28 mouse cellular contexts compared by ENCODE assay signal in genomic region chr11:20823301-20823700, GRCm38 (mm10). TPM values are rescaled to one million over a fixed set of nuclear protein-coding genes. Genes with fewer than 3 reads are reported as not detected.
DNase-seq lines count a peak whose midpoint lies in the region; ATAC-seq and TF ChIP-seq lines count a peak whose summit lies in the region.
"Had no signal": no experiment of that assay in that cellular context is flagged by ENCODE, and none has a peak within 500 bp of the region (broad histone marks: within the 10 kb centered on the region; RNA-seq: fewer than 3 reads in every experiment).

No protein-coding gene starts in this region.

- H3K4me3 ChIP-seq in midbrain, embryonic 15.5 days, result no peak overlapping the region
- no peak overlapping the region for H3K4me3 ChIP-seq in midbrain, embryonic 14.5 days (replicated peaks; ENCODE audit: low read depth, low read length)
- H3K4me3 ChIP-seq in liver, embryonic 14.5 days (ENCODE audit: insufficient read depth in 1 of 2, low read depth in 2 of 2, low read length in 2 of 2), result no peak overlapping the region
- no peak overlapping the region for H3K4me3 ChIP-seq in liver, postnatal 0 days (ENCODE audit: low read depth, low read length)
- H3K4me3 ChIP-seq in stomach, postnatal 0 days (ENCODE audit: low read depth, low read length), result no peak overlapping the region
- H3K4me3 ChIP-seq: embryonic facial prominence, embryonic 12.5 days; embryonic facial prominence, embryonic 15.5 days; erythroblast, embryonic 14.5 days; forebrain, embryonic 12.5 days; heart, adult 2 months; heart, embryonic 10.5 days; heart, embryonic 13.5 days; hindbrain, embryonic 12.5 days; hindbrain, embryonic 15.5 days had no signal

- no peak overlapping the region for H3K9ac ChIP-seq in midbrain, embryonic 15.5 days
- no peak overlapping the region for H3K9ac ChIP-seq in midbrain, embryonic 14.5 days (replicated peaks; ENCODE audit: low read length)
- no peak overlapping the region for H3K9ac ChIP-seq in liver, embryonic 14.5 days (replicated peaks)
- no peak overlapping the region for H3K9ac ChIP-seq in liver, postnatal 0 days (replicated peaks)
- H3K9ac ChIP-seq in stomach, postnatal 0 days (ENCODE audit: low read length), result no peak overlapping the region
- H3K9ac ChIP-seq: embryonic facial prominence, embryonic 12.5 days; embryonic facial prominence, embryonic 15.5 days; forebrain, embryonic 12.5 days; heart, embryonic 13.5 days; hindbrain, embryonic 12.5 days; hindbrain, embryonic 15.5 days had no signal

- H3K27ac ChIP-seq in midbrain, embryonic 15.5 days, result no peak overlapping the region
- H3K27ac ChIP-seq in midbrain, embryonic 14.5 days (replicated peaks; ENCODE audit: low read depth, low read length), result no peak overlapping the region
- no peak overlapping the region for H3K27ac ChIP-seq in liver, embryonic 14.5 days
- no peak overlapping the region for H3K27ac ChIP-seq in liver, postnatal 0 days (ENCODE audit: low read depth)
- no peak overlapping the region for H3K27ac ChIP-seq in stomach, postnatal 0 days (replicated peaks)
- H3K27ac ChIP-seq: embryonic facial prominence, embryonic 15.5 days; forebrain, embryonic 12.5 days; heart, adult 2 months; heart, embryonic 10.5 days; heart, embryonic 13.5 days; hindbrain, embryonic 12.5 days; hindbrain, embryonic 15.5 days had no signal

- DNase-seq in midbrain, embryonic 14.5 days, result no peak
- DNase-seq in liver, embryonic 14.5 days (ENCODE audit: low read depth in 3 of 3, low spot score in 3 of 3), result peak in 2 of 3 experiments; percentile 11 to 15
- DNase-seq in liver, postnatal 0 days, result no peak
- no peak for DNase-seq in ovary, postnatal 14 days (ENCODE audit: low spot score)
- no peak for DNase-seq in stomach, postnatal 0 days (ENCODE audit: low spot score)
- DNase-seq: adrenal gland, postnatal 10 days; adrenal gland, postnatal 36 days; B cell, adult 2 months; cerebellum, adult 2 months; cerebellum, adult 9-11 months; cerebellum, postnatal 25 days; gastrocnemius, postnatal 10 days; gastrocnemius, postnatal 36 days; heart, adult 2 months; heart, postnatal 14 days had no signal

- TF ChIP-seq EP300 in liver, embryonic 14.5 days (IDR thresholded peaks at IDR 0.05; ENCODE audit: low read depth), result peak; percentile 56
- peak; percentile 34; the same call in 1 of the 2 replicates for TF ChIP-seq EP300 in liver, postnatal 0 days (IDR thresholded peaks at IDR 0.05; ENCODE audit: low read depth)
- TF ChIP-seq EP300 in stomach, postnatal 0 days (optimal IDR thresholded peaks at IDR 0.05), result no peak

- TF ChIP-seq CTCF in liver, embryonic 14.5 days (IDR thresholded peaks at IDR 0.05; ENCODE audit: low read depth), result no peak
- TF ChIP-seq CTCF in liver, postnatal 0 days (IDR thresholded peaks at IDR 0.05; ENCODE audit: low read depth), result no peak
- no peak for TF ChIP-seq CTCF in stomach, postnatal 0 days (IDR thresholded peaks at IDR 0.05; ENCODE audit: low read depth)

- peaks cover 8% of the 10 kb centered on the region; the same call in 1 of the 2 replicates for H3K4me1 ChIP-seq in midbrain, embryonic 15.5 days
- H3K4me1 ChIP-seq in midbrain, embryonic 14.5 days (ENCODE audit: control insufficient read depth, insufficient read depth, low read length), result peaks cover 3% of the 10 kb centered on the region; the same call in 1 of the 2 replicates
- peaks cover 11 to 13% of the 10 kb centered on the region in 2 experiments for H3K4me1 ChIP-seq in liver, embryonic 14.5 days (replicated peaks; ENCODE audit: control insufficient read depth in 2 of 2, insufficient read depth in 2 of 2, low read length in 1 of 2)
- H3K4me1 ChIP-seq in liver, postnatal 0 days (ENCODE audit: insufficient read depth), result no peaks in the 10 kb centered on the region; the same call in 1 of the 2 replicates
- no peaks in the 10 kb centered on the region for H3K4me1 ChIP-seq in stomach, postnatal 0 days (replicated peaks; ENCODE audit: control insufficient read depth, insufficient read depth)

- H3K9me3 ChIP-seq in midbrain, embryonic 15.5 days, result no peaks in the 10 kb centered on the region
- H3K9me3 ChIP-seq in midbrain, embryonic 14.5 days (ENCODE audit: control insufficient read depth, low read length), result no peaks in the 10 kb centered on the region
- H3K9me3 ChIP-seq in liver, embryonic 14.5 days (ENCODE audit: control insufficient read depth, low read length), result no peaks in the 10 kb centered on the region
- no peaks in the 10 kb centered on the region for H3K9me3 ChIP-seq in liver, postnatal 0 days (ENCODE audit: low read length)
- no peaks in the 10 kb centered on the region for H3K9me3 ChIP-seq in stomach, postnatal 0 days (ENCODE audit: control insufficient read depth, low read length)
- H3K9me3 ChIP-seq: embryonic facial prominence, embryonic 12.5 days; embryonic facial prominence, embryonic 15.5 days; forebrain, embryonic 12.5 days; G1E; heart, embryonic 10.5 days; heart, embryonic 13.5 days; hindbrain, embryonic 12.5 days; hindbrain, embryonic 15.5 days had no signal

- WGBS in midbrain, embryonic 15.5 days, result 92% methylated on average over 2 of the region's 2 CpGs
- WGBS in midbrain, embryonic 14.5 days, result 93% methylated on average over 2 of the region's 2 CpGs
- 32% methylated on average over 2 of the region's 2 CpGs for WGBS in liver, embryonic 14.5 days (ENCODE audit: insufficient replicate concordance)
- 60% methylated on average over 2 of the region's 2 CpGs for WGBS in liver, postnatal 0 days (ENCODE audit: insufficient replicate concordance)
- WGBS in stomach, postnatal 0 days, result 92% methylated on average over 2 of the region's 2 CpGs

- 0 out of 2 replicates have a peak, but pooled peaks have one; percentile 20 for ATAC-seq in midbrain, embryonic 15.5 days (replicated peaks)
- no peak for ATAC-seq in midbrain, embryonic 14.5 days (ENCODE audit: low FRiP score, low TSS enrichment)
- ATAC-seq in liver, embryonic 14.5 days (ENCODE audit: insufficient read depth), result peak; percentile 75; the same call in 1 of the 2 replicates
- no peak for ATAC-seq in liver, postnatal 0 days
- ATAC-seq in erythroblast, adult 5-6 weeks (replicated peaks; ENCODE audit: low FRiP score, poor library complexity, severe bottlenecking), result no peak
- ATAC-seq in stomach, postnatal 0 days (ENCODE audit: low FRiP score, low TSS enrichment), result no peak
- ATAC-seq: forebrain, embryonic 16.5 days had no signal

- no peaks in the 10 kb centered on the region for H3K27me3 ChIP-seq in midbrain, embryonic 15.5 days (replicated peaks)
- H3K27me3 ChIP-seq in midbrain, embryonic 14.5 days (ENCODE audit: control insufficient read depth, insufficient read depth, low read length), result no peaks in the 10 kb centered on the region
- H3K27me3 ChIP-seq in liver, embryonic 14.5 days (ENCODE audit: control insufficient read depth, insufficient read depth, low read length), result no peaks in the 10 kb centered on the region
- H3K27me3 ChIP-seq in liver, postnatal 0 days (ENCODE audit: insufficient read depth, low read length), result no peaks in the 10 kb centered on the region
- no peaks in the 10 kb centered on the region for H3K27me3 ChIP-seq in stomach, postnatal 0 days (ENCODE audit: control insufficient read depth, insufficient read depth, low read length)
- H3K27me3 ChIP-seq: CH12.LX; embryonic facial prominence, embryonic 12.5 days; embryonic facial prominence, embryonic 15.5 days; forebrain, embryonic 12.5 days; heart, embryonic 13.5 days; hindbrain, embryonic 12.5 days; hindbrain, embryonic 15.5 days had no signal

- no peak overlapping the region for H3K4me2 ChIP-seq in midbrain, embryonic 15.5 days
- no peak overlapping the region for H3K4me2 ChIP-seq in midbrain, embryonic 14.5 days (ENCODE audit: low read length)
- H3K4me2 ChIP-seq in liver, embryonic 14.5 days (ENCODE audit: low read depth), result no peak overlapping the region
- no peak overlapping the region for H3K4me2 ChIP-seq in liver, postnatal 0 days (ENCODE audit: low read depth, low read length)
- H3K4me2 ChIP-seq in stomach, postnatal 0 days (replicated peaks; ENCODE audit: low read depth), result no peak overlapping the region
- H3K4me2 ChIP-seq: embryonic facial prominence, embryonic 12.5 days; embryonic facial prominence, embryonic 15.5 days; forebrain, embryonic 12.5 days; heart, embryonic 13.5 days; hindbrain, embryonic 12.5 days; hindbrain, embryonic 15.5 days had no signal

- peaks cover 8% of the 10 kb centered on the region; the same call in 1 of the 2 replicates for H3K36me3 ChIP-seq in midbrain, embryonic 15.5 days (replicated peaks)
- peaks cover 26% of the 10 kb centered on the region for H3K36me3 ChIP-seq in midbrain, embryonic 14.5 days (ENCODE audit: control insufficient read depth, insufficient read depth, low read length)
- H3K36me3 ChIP-seq in liver, embryonic 14.5 days (replicated peaks; ENCODE audit: control insufficient read depth, insufficient read depth, low read depth), result no peaks in the 10 kb centered on the region
- peaks cover 8% of the 10 kb centered on the region for H3K36me3 ChIP-seq in liver, postnatal 0 days (replicated peaks; ENCODE audit: insufficient read depth, low read length)
- peaks cover 6% of the 10 kb centered on the region; the same call in 1 of the 2 replicates for H3K36me3 ChIP-seq in stomach, postnatal 0 days (ENCODE audit: control insufficient read depth, insufficient read depth, low read length)
- H3K36me3 ChIP-seq: G1E had no signal

RNA-seq across cellular contexts. Expression of gene Lgalsl, which starts 7.6 kb away (rescaled TPM):
- 76.2 and 80.7 TPM in 2 replicates for polyA plus RNA-seq in midbrain, embryonic 15.5 days (2015; fragmentation: Nextera tagmentation; extraction: Ambion mirVana)
- 62.9 and 72.9 TPM in 2 replicates for polyA plus RNA-seq in midbrain, embryonic 14.5 days (2014; fragmentation: Nextera tagmentation; extraction: Ambion mirVana)
- 2.4 and 3.4 TPM in 2 replicates for polyA plus RNA-seq in liver, embryonic 14.5 days (2012; rRNA removed)
- polyA plus RNA-seq in liver, embryonic 14.5 days (2014; fragmentation: Nextera tagmentation; extraction: Ambion mirVana), result 7.3 and 9.7 TPM in 2 replicates
- 14.9 and 15.3 TPM in 2 replicates for polyA plus RNA-seq in liver, postnatal 0 days (2015; fragmentation: Nextera tagmentation; extraction: Ambion mirVana)
- 4.8 and 5.6 TPM in 2 replicates for total RNA-seq in erythroblast, adult 5-6 weeks (2015; ENCODE audit: low replicate concordance)
- 1.0 and 1.7 TPM in 2 replicates for total RNA-seq in erythroblast, adult 5-6 weeks (2017; ENCODE audit: low replicate concordance)
- polyA plus RNA-seq in stomach, postnatal 0 days (2015; fragmentation: Nextera tagmentation; extraction: Ambion mirVana), result 85.2 and 94.2 TPM in 2 replicates
- polyA plus RNA-seq: G1E had no signal

Comparison
In these comparisons a context has a peak if more than half of its experiments do, and no peak if none do; other contexts are left out.
1. ATAC-seq: peak in midbrain, embryonic 15.5 days (single experiment) and liver, embryonic 14.5 days (single experiment); none in midbrain, embryonic 14.5 days (single experiment), liver, postnatal 0 days (single experiment), erythroblast, adult 5-6 weeks (single experiment) and stomach, postnatal 0 days (single experiment).
2. DNase-seq: peak in liver, embryonic 14.5 days (2 of 3); none in midbrain, embryonic 14.5 days (single experiment), liver, postnatal 0 days (single experiment), ovary, postnatal 14 days (single experiment) and stomach, postnatal 0 days (single experiment).